Mouse (Mus musculus): ENCODE results near the gene Gtse1.

DNA sequence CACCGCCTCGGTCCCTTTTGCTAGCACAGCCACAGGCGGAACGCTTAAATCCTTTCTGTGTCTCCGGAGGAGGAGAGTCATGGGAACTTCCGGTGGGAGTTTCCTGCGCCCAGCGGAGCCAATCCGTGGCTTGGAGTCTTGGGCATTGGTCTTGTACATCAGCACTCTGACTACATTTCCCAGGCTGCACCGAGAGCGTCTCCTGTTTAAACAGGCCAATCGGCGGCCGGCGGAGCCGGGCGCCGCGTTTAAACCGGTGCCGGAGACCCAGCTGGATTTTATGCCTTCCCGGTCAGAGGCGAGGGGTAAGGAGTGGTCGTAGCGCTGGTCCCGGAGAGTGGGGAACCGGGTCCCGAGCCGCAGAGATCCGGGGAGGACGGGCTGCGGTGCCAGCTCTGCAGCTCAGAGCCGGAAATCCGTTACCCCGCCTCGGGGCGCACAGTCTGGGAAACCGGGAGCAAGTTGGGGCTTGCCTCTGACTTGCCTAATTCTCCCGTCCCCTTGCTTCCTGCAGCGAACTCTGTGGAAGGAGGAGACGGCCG is at the start of gene Gtse1:
- TF ChIP-seq POLR2A (IDR thresholded peaks at IDR 0.05; ENCODE audit: insufficient read depth, low read depth, low read length) (peak; percentile 73; the same call in 1 of the 2 replicates), CTCF (IDR thresholded peaks at IDR 0.05; ENCODE audit: insufficient read depth, low read depth, low read length) (no peak)

Data from olfactory bulb, adult 2 months (tissue).